Mouse (Mus musculus): ENCODE results near the gene Tmem220. TPM values are rescaled to one million over a fixed set of nuclear protein-coding genes. Genes with fewer than 3 reads are reported as not detected.

The Tmem220 gene
- total RNA-seq (2021), result 1 to 10 TPM; 4.9 to 8.9 TPM
- long read RNA-seq, experiment 1, partial matches to known transcripts, result 0 of 4 reads
- long read RNA-seq, experiment 1, other reads (novel, unspliced or antisense), result 1 of 4 reads
- long read RNA-seq, experiment 2, transcript Tmem220-201 (6 exons, 1,597 nt), result major isoform, 37 of 43 reads
- long read RNA-seq, experiment 2, partial matches to known transcripts, result 0 of 43 reads
- long read RNA-seq, experiment 2, other reads (novel, unspliced or antisense), result 6 of 43 reads

DNA sequence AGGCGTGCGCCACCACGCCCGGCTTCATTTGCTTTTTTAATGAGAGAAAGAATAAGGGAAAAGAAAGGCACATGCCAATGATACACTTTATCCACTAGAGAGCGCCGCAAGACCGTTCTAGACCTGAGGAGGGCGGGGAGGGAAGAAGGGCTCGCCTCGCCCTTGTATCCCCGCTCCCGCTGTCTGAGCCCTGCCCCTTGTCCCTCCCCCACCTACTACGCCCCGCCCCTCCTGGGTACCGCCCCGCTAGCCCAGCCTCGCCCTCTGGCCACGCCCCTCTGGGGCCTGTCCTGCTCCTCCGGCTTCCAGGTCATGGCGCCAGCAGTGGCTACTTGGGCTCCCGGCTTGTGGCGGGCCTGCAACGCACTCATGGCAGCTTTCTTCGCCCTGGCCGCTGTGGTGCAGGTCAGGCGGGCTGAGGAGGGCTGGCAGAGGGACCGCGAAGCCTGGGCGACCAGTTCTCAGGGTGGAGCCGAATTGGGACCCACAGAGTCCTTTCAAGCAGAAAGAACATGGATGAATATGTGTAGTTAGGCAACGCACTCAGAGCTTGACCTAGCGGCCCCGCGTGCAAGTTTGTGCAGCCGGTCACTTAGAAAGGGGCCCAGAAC, at the start of gene Tmem220:
Tmem220 (plus strand) TSS at position 288 of the 611 bp plus-strand sequence.
- peak; percentile 92 for DNase-seq (ENCODE audit: low spot score in 2 of 2)

DNA sequence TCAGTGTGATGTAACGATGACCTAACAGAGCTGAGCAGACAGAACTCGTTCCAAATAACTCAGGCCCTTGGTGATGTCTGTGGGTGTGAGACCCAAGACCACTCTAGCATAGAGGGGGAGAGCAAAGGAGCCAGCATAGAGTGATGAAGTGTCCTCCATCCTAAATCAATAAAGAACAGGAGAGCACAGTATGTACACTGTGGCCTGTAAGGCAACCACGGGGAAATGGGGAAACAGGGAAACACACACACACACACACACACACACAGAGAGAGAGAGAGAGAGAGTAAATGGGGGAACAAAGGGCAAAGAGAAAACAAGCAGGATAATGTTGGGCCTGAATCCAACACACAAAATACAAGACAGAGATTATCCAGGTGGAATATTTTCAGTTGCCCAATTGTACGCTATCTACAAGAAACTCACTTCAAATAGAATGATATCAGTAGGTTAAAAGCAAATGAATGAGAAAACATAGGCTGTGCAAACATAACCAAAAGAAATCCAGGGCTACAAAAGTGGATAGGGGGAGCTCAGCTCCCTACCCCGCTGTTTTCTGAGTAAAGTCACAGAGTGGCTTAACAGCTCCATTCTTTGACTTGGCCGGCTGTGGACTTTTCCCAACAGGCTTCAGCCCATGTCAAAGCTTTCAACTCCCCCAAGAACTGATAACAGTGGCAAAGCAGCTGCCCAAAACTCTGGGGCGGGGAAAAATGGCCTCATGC, 49.2 kb upstream of the Tmem220 start:
- DNase-seq (ENCODE audit: low spot score in 2 of 2), result no peak

DNA sequence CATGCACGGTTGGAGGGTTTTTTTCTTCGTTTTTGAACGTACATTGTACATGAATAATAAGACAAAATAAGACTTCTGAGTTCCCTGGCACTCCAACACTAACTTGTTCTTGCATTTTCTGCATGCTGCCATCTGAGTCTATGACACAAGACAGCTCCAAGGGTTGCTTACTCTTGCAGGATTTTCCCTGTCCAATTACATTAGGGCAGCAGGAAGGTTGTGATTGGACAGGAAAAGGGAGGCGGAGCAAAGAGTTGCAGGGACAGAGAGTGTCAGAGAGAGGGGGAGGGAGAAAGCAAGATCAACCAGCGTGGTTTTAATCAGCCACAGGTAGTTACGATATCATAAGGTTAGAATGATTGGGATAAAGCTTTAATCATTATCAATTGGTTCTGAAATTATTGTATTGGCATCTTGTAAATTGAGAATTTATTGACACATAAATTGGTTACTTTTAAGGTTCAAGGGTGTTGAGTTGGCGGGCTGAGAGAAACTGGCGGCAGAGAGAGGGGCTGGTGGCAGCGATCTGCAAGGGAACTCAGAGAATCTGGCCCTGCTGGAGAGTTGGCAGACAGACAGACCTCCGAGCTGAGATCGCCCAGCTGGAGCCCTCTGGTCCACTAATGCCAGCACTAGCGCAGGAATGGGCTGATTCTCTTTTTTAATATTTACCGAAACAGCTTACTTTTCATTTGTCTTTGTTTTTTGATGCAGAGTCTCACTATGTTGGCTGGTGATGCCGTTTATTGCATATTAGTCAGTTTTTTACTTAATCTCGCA, 43.4 kb upstream of the Tmem220 start:
- no peak for DNase-seq (ENCODE audit: low spot score in 2 of 2)

GRCm38 (mm10) chr11:66982794-66983193, 42.2 kb upstream of the Tmem220 start:
- DNase-seq (ENCODE audit: low spot score in 2 of 2), result peak in 1 of 2 experiments; percentile 29

DNA sequence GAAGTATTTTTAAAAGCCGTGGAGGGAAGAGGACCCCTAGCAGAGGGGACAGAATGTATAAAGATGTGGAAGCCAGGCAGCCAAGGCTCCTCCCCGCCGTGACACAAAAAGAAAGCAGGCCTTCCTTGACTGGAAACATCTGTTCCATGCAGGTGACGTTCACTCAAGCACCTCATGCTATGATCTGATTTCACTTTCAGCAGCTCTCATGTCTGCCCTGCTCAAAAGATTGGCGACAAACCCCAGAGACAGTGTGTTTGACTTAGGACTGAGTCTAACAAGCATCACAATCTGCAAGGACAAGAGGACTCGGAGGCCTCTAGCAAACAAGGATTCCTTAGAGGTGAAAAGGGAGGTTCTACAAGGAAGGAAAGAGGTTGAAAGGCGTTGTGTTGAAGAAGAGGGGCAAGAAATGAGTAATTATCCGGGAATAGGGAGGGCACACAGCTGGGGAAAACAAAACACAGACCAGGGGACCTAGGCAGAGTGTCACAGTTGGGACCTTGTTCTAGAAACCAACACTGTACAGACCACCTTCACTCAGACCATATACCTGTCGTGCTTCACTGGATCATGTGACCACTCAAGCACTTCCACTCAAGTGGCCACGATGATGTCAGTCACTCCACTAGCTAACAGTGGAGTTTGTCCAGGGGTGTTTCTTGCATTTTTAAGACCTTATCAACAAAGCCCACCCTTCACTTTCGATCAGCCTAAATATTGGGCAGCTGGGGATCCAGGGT, 41.4 kb upstream of the Tmem220 start:
- no peak for DNase-seq (ENCODE audit: low spot score in 2 of 2)

DNA sequence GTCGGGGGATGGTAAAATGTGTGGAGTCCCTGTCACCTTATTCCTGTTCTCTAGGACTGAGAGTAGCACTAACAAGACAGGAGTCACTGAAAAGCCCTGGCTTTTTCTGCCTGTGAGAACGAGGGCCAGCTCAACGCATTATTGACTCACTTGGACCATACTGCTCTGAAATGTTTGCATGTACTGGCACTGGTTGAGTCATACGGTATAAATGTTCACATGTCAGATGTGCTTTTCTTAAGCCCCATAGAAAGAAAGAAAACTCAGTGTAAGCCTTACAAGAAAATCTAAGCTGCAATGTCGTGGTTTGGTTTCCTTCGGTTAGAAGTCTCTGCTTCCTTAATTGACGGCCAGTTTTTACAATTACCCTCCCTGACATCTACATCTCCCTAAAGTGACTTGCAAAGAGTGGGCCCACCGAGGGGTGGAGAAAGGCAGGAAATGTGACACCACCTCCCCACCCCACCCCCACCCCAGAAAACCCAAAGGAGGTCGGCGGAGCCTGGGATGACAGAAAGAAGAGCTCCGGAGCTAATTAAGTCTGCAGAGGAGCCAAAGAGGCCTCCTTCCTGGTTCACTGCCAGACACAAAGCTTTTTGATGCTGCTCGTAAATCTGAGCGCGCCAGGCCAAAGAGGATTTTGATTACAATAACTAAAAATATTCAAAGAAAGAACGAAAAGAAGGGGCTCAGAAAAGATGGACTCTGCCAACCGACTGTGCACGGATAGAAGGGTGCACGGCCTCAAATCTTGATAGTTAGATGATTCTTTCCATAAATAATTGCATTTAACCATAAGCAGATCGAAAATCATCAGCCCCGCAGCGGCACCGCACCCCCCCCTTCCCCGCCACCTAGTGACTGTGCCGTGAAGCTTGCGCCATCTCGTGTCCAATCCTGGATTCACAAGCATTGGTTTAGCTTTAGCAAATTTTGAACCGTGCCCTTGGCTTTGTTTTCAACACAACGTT, 40.5 kb upstream of the Tmem220 start:
- DNase-seq (ENCODE audit: low spot score in 2 of 2), result peak; percentile 67 to 76

DNA sequence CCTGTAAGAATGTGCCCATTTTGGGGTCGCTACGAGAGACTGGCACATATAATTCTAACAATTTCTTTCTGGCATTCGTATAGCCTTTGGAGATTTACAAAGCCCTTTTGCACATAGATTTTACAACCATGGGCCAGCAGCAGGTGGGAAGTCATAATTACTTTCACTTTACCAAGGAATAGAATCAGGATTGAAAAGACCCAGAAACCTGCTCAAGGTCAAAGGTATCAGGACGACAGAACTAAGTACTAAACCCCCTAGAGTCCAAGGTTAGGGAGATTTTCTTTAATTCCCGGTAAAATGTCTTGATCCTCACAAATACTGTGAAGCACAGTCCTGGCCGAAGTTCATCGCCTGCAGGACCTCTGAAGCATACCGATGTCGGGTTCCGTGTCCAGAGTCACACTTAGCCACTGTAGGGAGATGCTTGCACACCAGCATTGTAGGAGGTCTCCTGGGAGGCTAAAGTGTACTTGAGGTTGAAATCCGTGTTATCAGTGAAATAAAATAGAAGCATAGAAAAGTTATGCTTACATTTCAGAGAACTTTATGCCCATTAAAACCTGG, 39.7 kb upstream of the Tmem220 start:
- DNase-seq (ENCODE audit: low spot score in 2 of 2), result peak in 1 of 2 experiments; percentile 16

DNA sequence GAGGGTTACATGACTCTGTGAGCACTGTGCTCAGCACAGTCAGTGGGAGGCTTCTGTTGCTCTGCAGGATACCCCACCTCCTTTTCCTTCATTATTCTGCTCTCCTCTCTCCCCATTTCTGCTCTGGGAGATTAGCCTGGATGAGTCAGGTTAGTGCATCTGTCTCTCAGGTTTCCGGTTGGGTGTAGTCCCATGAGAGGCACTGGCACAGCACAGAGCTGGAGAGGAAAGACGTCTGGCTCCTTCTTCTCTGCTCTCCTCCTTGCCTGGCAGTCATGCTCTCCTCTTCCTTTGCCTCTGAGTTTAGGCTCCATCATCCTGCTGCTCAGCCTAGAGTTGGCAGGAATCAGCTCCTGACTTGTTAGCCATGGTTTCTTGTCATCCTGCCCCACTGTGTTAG, 32.8 kb upstream of the Tmem220 start:
- DNase-seq (ENCODE audit: low spot score in 2 of 2), result no peak

DNA sequence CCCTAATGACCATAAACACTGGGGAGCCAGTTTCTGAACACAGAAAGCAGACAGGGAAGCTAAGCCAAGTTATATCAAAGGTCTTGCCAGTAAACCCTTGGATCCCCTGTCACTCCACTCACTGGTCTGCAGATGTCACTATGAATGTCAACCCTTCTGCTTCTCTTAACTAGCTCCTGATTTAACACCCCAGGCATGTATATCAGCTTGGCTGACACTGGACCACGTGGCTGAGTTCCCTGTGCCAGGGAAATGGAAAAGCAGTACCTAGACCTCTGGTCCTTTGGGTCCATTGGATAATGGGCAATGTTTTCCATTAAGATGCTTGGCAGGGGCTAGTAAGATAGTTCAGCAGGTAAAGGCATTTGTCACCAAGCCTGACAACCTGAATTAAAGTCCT, 31.3 kb upstream of the Tmem220 start:
- DNase-seq (ENCODE audit: low spot score in 2 of 2), result no peak

DNA sequence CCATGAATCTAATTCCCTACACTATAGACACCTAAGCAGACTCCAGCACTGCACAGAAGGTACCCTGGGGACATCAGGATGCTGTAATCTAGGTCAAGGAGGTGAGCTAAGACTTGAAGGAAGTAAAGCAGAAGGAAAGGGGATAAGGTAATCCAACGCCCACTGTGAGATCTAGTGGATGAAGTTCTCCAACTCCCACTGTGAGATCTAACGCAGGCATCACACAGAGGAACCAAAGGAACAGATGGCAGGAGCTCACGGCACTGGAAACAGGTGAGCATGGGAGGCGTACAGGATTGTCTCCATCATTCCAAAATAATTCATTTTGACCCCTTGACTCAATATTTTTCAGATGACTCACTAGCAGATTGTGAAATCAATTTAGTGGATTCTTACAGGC, 28.5 kb upstream of the Tmem220 start:
- DNase-seq (ENCODE audit: low spot score in 2 of 2), result no peak

GRCm38 (mm10) chr11:66998467-66999403, 26.2 kb upstream of the Tmem220 start:
- DNase-seq (ENCODE audit: low spot score in 2 of 2), result peak; percentile 76 to 78

DNA sequence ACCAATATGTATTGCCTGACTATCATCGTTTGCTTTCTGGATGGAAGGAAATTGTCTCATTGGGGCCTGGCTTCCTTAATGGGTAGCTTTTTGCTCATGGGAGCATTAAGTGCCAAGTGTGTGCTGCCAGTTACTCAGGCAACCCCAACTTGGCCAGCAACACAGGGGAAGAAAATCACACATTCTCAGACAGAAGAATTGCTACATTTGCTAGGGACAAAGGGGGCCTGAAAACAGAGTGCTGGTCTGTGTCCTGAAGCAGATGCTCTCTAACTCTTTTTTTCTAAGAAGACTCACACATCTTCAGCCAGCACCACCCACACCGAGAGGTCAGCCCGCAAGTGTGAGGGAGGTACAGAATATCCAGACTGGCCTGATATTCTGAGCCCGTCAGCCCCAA, 24.3 kb upstream of the Tmem220 start:
- no peak for DNase-seq (ENCODE audit: low spot score in 2 of 2)

DNA sequence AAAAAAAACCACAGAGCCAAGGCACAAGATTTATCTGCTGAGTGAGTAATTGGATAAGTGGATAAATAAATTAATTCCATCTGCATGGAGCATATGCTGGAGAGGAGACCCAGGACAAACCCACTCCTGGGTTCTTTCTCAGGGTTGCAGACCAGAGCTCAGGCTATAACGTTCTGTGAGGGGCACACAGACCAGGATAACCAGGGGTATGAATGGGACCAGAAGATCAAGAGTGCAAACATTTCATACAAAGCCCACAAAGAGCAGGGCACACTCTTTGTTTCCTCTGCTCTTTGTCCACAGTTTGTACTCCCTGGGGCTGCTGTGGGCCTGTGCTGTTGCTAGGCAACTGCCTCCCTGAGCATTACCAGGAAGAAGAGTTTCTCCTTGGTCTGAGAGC, 23.2 kb upstream of the Tmem220 start:
- no peak for DNase-seq (ENCODE audit: low spot score in 2 of 2)

DNA sequence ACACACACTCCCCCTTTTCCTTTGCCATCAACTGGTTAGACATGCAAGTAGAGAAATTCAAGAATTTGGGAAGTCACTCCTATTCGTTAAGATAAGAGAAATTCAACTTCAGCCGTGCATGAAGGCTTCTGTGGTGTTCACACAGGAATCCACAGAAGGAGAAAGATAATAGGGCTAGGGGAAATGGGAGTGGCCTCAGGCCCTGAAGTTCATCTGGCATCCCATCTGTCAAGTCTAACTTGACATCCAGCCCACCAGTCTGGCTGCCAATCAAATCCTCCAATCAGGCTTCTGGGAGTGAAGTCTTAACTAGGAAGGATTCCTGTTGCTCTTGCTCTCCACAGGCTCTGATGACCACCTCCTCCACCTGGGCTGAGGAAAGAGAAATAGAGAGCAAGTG, 22.0 kb upstream of the Tmem220 start:
- DNase-seq (ENCODE audit: low spot score in 2 of 2), result no peak

DNA sequence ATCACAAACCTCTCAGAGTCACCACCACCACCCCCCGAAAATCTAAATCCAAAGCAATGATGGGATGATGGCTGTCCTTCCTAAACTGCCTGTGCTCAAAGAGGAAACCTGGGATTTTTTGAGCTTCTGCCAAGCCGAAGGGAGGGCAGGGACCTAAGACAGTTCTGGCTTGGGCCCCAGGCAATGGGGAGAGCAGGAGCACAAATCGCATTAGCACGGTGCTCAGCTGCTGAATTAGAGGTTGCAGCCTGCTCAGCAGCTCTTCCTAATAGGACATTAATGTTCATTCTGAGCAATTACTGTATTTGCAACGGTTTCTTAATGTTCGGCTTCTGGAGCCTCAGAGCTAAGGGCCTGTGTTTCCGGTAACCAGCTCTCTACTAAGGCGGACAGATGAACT, 17.0 kb upstream of the Tmem220 start:
- no peak for DNase-seq (ENCODE audit: low spot score in 2 of 2)

- no peak for DNase-seq (ENCODE audit: low spot score in 2 of 2)
These were observed 16.4 kb upstream of the Tmem220 start for GRCm38 (mm10) chr11:67008528-67008927.

GRCm38 (mm10) chr11:67010430-67010829, 14.5 kb upstream of the Tmem220 start:
- no peak for DNase-seq (ENCODE audit: low spot score in 2 of 2)

DNA sequence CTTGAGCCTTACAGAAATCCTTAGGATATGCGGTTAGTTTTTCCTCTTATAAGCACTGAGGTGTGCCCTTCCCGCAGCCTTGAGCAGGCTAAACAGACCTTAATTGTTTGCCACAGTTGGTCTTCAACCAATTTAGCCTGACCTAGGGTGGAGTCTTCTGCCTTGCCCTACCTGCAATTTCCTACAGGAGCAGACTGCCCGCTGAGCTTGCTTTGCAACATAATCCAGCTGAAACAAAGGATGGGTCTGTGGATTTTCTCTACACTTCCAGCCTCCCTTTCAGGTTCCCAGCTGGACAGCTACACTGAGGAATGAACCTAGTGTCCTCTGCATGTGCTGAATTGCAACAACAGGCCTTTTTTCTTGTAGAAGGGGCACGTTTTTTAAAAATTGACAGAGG, 13.3 kb upstream of the Tmem220 start:
- no peak for DNase-seq (ENCODE audit: low spot score in 2 of 2)

Measured in adrenal gland, adult 18-20 months (tissue).